Mouse (Mus musculus) c-Kit-positive CD71-positive TER-119-positive erythroid progenitor cells, embryonic 14.5 days (primary cell): ENCODE measurements around the gene Col4a2.

Experiments
- DNase-seq: peaks from one replicate; pipeline ENCODE4 v3.0.0-alpha.2; 2013; ENCODE audit warnings: low spot score

Col4a2 gene

DNA sequence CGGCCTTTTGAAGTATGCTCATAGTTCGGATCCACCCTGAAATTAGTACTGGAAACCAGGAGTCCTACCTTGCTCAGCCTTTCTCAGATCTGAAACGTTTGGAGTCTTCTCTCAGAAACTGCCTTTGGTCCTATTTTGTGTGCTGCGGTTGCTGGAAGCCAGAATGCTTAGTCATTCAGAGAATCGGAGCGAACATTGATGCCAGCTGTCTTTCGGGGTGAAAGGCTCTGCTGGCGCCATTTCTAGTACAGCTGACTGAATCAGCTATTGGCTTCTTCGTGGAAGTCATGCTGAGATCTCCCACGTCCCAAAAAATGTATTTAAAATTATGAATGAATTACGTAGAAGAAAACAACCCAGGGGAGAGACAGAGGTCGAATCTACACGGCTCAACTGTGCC lies 105.2 kb downstream of the Col4a2 start:
- DNase-seq: no peak

DNA sequence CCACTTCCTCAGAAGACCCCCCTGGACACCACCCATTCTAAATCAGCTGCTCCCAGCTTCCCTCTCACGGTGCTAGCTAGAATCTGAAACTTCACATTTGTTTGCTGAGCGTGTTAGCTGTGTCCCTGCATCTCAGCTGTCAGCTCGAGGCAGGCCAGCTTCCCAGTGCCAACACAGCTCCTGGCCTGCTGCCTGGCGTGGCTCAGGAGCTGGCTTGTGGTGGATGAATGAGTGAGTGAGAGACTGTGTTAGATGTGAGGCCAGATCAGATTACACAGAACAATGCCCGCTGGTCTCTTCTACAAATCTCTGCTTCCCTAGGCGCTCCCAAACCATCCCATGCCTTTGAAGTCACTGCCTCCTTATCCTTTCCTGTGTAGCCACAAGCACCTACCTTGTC lies 106.6 kb downstream of the Col4a2 start:
- no peak for DNase-seq

- DNase-seq: peak; percentile 45
These were observed 107.0 kb downstream of the Col4a2 start for GRCm38 (mm10) chr8:11419645-11420044.

GRCm38 (mm10) chr8:11421105-11421504 lies 108.5 kb downstream of the Col4a2 start:
- peak; percentile 18 for DNase-seq

DNA sequence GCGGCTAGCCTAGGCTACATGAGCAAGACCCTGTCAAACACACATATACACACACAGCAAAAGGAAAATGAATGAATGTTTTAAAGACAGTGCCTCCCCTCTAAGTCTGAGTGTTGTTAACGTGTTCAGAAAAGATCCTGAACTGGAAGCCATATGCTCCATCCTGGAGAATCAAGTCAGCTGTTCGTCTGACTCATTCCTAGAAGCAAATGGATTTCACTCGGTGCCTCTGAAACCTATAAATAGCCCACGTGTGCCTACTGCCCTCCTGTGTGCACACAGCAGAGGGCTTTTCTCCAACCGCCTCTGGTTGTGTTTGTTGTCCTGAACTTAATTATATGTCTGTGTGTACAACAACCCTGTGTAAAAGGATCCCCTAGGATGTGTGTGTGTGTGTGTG lies 109.4 kb downstream of the Col4a2 start:
- DNase-seq: no peak

DNA sequence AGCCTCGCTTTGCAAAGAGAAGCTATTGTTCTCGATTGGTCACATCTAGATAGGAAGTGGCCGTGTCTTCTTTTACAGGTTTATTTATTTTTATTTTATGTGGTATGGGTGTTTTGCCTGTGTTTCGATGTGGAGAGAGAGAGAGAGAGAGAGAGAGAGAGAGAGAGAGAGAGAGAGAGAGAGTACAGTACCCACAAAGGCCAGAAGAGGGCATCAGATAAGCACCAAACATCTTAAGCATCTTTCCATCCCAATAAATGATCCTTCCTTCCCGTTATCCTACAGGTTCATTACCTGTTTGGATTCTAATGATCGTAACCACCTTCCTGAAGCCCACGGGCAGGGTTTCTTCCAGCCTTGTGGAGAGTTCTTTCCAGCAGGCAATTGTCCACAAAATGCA lies 110.5 kb downstream of the Col4a2 start:
- DNase-seq: no peak

GRCm38 (mm10) chr8:11430688-11431087 lies 118.1 kb downstream of the Col4a2 start:
- peak; percentile 23 for DNase-seq

DNA sequence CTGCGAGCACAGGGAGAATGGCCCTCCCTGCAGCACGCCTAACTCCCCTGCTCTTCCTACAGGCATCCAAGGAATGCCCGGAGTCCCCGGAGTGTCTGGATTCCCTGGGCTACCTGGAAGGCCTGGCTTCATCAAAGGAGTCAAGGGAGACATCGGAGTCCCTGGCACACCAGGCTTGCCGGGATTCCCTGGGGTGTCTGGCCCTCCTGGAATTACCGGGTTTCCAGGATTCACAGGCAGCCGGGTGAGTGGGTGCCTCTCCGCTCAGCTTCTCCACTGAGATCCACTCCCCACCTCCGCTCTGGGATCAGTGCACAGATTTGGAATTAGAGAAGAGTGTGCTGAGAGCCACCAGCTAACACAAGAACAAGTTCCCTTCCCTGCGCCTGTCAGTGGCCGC lies 125.3 kb downstream of the Col4a2 start:
- DNase-seq: no peak

- DNase-seq: no peak
These were observed 128.7 kb downstream of the Col4a2 start for GRCm38 (mm10) chr8:11441291-11441690.

DNA sequence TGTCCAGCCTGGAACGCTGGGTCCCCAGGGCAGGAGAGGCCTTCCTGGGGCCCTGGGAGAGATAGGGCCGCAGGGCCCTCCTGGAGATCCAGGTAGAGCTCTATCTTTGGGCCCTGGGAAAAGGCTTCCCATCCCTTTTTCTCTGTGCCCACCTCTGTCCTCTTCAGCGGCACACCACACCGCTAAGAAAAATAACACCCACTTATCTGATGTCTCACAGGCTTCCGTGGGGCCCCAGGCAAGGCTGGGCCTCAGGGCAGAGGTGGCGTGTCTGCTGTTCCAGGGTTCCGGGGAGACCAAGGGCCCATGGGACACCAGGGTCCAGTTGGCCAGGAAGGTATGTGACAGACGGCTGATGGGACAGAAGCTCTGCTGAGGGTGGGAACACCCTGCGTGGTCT lies 131.0 kb downstream of the Col4a2 start:
- peak; percentile 13 for DNase-seq

DNA sequence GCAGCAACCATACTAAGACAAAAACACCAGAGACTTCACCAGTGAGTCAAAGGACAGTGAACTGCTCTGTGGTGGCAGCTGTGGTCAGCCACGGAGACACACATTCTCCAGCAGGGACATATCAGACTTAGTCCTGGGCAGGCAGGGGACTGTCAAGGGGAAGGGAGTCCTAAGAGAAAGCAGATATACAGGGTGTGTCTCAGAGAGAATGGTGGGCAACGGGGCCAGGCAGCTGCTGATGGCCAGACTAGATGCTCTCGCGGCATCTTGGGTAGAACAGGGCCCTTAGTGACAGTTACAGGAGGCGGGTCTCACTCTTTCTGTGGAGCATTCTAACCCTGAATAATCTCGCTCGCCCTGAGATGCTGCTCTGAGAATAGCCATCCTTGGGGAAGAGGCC lies 131.6 kb downstream of the Col4a2 start:
- DNase-seq: no peak

GRCm38 (mm10) chr8:11445790-11446189 lies 133.2 kb downstream of the Col4a2 start:
- no peak for DNase-seq

GRCm38 (mm10) chr8:11447910-11448570 lies 135.4 kb downstream of the Col4a2 start:
- no peak for DNase-seq

DNA sequence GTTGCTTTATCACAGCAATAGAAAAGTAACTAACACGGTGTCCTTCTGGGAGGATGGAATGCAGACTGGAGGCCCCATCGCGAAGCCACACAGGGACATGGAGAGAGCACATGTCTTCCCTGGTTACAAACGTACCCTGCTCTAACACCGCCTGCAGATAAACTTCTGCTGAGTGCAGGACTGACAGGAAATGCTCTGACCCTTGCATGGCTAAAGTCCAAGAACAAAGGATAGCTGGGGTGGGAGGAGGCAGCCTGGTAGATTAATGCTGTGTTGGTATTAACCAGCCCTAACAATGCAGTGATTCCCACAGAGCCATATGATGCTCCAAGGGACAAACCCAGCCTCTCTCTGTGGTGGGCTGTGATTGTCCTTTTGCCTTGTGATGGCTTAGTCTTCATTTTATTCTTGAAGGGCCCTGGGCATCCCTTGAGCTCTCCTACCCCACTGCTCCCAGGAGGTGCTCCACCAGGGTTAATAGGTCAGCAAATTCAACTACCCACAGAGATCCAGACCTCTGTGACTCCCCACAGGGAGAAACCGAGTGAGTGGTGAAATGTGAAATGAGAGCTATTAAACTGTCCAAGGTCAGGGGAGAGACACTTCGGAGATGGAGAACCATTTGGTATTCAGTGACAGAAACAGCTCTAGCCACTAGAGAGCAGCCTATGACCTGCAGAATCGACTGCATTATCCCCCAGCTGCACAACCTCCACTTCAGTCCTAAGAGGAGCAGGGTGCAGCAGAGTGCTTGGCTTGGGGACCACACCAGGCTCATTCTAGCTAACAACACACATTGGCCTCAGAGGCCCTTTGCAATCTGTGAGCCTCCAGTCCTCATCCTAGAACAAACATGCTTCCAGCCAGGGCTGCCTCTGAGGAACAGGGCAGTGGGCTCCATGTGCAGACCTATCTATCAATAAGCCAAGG lies 137.8 kb downstream of the Col4a2 start:
- no peak for DNase-seq

DNA sequence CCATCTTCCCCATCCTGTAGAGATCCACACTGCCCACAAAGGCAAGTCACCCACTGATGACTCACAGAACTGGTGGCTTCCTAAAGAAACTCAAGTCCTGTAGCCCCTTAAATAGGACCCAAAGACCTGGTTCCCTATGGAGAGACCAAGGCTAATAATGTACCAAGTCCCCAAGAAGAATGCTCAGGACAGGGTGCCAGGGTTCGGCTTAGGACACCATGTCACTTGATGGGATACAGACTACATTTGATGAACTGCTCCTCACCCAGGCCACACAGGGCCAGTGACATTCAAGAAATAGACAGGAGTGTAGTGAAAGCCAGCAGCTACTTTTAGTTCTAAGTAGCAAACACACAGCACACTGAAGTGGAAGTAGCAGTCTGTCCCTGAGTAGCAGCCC lies 139.5 kb downstream of the Col4a2 start:
- DNase-seq: no peak

DNA sequence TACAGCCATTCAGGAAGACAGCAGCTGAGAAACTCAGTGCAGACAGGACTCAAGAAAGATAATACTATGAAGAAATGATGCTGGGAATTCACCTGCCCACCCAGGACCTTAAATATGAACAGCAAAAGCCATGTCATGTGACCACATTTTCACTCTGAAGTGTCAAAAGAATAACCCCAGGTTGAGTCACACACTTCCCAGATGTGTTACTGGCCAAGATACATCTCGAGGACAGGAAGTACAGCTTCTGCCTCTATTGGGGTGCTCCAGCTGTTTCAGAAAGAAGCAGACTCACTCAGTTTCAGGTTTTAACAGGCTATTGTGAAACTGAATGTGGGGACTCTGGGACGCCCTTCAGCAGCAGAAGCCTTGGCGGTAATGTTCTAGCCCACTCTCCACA lies 140.0 kb downstream of the Col4a2 start:
- no peak for DNase-seq

GRCm38 (mm10) chr8:11452974-11453373 lies 140.4 kb downstream of the Col4a2 start:
- no peak for DNase-seq

DNA sequence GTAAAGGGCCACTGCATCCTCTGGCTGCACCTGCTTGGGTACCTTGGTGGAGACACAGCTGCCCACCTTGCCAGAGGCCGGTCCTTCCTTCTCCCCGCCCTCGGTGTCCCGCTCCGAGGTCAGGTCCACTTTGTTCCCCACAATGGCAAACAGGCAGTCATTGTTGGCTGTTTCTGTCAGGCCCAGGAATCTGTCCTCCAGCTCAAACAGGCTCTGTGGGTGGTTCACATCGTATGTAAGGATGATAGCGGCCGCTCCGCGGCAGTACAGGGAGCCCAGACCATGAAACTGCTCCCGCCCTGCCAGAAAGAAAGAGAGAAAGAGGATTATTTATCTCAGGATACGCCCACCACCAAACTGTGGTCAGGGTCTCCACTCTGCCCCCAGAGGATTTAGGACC lies 141.6 kb downstream of the Col4a2 start:
- no peak for DNase-seq

DNA sequence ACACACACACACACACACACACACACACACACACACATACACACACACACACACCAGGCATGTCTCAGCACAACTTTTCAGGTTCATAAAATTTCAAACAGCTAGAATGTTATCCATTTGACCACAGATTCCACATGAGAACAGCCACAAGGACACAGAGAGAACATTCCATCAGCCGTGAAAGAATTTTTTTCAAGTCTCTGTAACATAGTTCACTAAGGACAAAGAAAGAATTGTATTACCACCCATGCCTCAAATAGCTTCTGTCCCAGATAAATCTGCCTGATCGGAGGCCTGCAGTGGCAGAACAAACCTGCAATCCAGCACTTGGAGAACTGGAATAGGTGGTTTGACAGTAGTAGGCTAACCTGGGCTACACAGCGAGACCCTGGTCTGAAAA lies 144.7 kb downstream of the Col4a2 start:
- no peak for DNase-seq

GRCm38 (mm10) chr8:11457981-11458836 lies 145.6 kb downstream of the Col4a2 start:
- DNase-seq: no peak

- DNase-seq: no peak
These were observed 146.4 kb downstream of the Col4a2 start for GRCm38 (mm10) chr8:11459016-11459415.

GRCm38 (mm10) chr8:11460934-11461333 lies 148.3 kb downstream of the Col4a2 start:
- no peak for DNase-seq

- DNase-seq: no peak
These were observed 149.2 kb downstream of the Col4a2 start for GRCm38 (mm10) chr8:11461847-11462246.
